Mouse (Mus musculus) layer of hippocampus, adult 18-20 months (tissue): ENCODE data around the gene H2bfm. TPM values are rescaled to one million over a fixed set of nuclear protein-coding genes. Genes with fewer than 3 reads are reported as not detected.
A peak's percentile ranks its signal among the peaks of the same experiment; 100 is the strongest.
"Not testable (repeated sequence)": the region's sequence is repeated elsewhere in the genome, so short reads cannot be mapped to it uniquely, and the experiment has no call there.

ENCODE experiments used
- DNase-seq, 2 experiments: peaks; one replicate each; pipeline ENCODE4 v3.0.0; 2022; ENCODE audit warnings: low spot score in 2 of 2
- long read RNA-seq: library from polyadenylated mRNA; stranded (forward); transcript quantifications from one replicate; pipeline ENCODE4 v2.0.0, GENCODE M21; 2021
- total RNA-seq, 2 experiments: library from RNA; stranded (reverse); gene quantifications; 2 replicates each; pipeline ENCODE4 v1.2.3; 2021

Gene H2bfm
- total RNA-seq, result not detected
- long read RNA-seq, result 0 reads

GRCm38 (mm10) chrX:136927031-136927430 lies at the start of gene H2bfm:
H2bfm (plus strand) TSS chrX:136927325.
- no peak for DNase-seq

DNA sequence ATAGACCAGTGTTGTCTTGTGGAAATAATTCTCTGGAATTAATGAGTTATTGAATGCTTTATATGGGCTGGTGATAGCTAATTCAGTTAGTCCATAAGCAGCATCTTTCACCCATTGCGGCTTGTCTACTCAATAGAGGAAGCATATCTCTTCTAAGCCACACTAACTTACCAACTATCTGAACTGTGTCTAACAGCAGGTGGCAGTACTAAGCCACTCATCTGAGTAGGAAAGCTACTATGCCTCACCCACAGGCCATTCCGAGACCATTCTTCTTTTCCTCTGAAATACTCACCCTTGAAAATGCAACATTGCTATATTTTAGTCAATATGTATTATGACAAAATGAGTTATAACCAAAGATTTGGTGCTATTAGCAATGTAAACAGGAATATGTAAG lies 31.4 kb upstream of the H2bfm start:
- peak in 1 of 2 experiments; percentile 63 for DNase-seq

DNA sequence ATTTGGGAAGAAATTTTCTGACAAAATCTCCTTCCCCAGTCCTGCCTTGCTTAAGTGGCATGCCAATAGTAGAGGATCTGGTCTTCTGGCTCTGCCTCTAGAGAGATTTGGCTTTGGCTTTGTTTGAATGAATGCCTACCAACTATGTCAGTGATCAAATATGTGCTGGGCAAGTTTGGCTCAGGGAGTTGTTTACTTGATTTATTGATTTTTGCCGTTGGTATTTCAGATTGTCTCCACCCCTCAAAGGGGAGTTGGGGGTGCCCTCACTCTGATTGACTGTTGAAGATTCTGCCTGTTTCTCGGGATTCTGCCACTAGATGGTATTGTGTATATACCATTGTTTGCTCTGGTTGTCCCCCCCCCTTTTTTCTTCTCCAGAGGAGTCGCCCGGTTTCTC lies 22.8 kb upstream of the H2bfm start:
- no peak for DNase-seq

- no peak for DNase-seq
These were observed 1.3 kb upstream of the H2bfm start for GRCm38 (mm10) chrX:136925863-136926262.

DNA sequence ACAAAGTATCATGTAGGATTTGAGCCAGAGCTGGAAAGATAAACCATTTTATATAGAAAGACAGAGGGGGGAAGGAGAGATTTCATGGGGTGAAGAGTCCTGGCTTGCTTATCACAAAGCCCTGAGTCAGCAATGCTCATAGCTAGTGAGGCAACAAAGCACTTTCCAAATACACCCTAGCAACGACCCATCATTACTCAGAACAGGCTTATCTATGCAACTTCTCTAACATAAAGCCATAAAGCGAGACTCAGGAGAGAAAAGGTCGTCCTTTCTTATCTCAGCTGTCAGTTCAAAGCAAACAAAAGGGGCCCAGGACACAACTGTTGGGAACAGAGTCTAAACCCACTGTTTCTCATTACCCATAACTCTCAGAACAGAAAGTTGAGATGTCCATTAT lies 10.9 kb downstream of the H2bfm start:
- no peak for DNase-seq

DNA sequence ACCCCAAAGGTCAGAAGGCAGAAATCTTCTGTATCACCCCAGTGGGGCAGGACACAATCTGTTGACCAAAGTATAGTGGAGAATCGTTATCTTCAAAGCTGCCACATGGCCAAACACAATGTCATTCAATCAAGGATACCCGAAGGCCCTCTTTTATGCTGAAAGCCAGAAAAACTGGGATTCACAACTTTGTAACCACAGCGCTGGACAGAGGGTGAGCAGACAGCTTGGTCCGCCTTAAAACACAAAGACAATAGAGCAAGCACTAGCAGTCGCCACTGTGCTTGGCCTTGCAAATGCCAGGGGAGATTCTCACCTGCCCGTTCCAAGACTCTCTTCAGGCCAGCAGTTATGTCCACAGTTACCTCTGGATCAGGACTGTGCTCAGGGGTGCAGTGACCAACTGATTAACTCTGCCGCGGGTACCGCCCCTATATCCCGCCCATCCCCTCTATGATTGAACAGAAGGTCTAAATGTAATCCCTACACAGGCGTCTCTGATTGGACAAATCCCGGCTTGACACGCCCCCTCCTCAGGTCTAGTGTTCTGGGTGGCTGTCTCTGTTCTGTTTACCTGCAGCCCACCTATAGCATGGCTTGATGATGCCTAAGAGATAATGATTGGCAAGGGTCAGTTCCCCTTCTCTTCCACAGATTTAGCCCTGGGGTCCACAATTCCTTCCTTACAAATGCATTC lies 30.6 kb downstream of the H2bfm start:
- DNase-seq, result peak; percentile 73 to 83

DNA sequence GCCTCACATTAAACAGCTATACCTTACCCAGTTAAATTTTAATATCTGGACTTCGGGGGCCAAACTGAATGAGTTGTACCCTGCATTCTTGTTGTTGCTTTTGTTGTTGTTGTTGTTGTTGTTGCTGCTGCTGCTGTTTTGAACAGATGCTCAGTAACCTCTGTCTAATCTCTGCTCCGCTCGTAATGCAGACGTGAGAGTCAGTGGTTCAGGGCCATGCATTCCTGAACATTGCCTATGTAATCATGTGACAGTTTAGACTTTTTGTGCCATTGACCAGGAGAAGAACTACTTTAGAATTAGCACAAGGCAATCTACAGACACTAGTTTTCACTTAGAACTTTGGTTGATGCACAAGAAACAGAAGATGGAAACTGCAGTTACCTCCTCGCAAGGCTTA lies 31.2 kb downstream of the H2bfm start:
- DNase-seq, result not testable (repeated sequence)

- DNase-seq, result peak in 1 of 2 experiments; percentile 14
These were observed 32.6 kb downstream of the H2bfm start for GRCm38 (mm10) chrX:136959688-136960087.

- DNase-seq, result not testable (repeated sequence)
These were observed 48.3 kb downstream of the H2bfm start, which contains the start of gene Tmsb15b2 for GRCm38 (mm10) chrX:136975397-136975796. Tmsb15b2 (minus strand) TSS chrX:136975497.

DNA sequence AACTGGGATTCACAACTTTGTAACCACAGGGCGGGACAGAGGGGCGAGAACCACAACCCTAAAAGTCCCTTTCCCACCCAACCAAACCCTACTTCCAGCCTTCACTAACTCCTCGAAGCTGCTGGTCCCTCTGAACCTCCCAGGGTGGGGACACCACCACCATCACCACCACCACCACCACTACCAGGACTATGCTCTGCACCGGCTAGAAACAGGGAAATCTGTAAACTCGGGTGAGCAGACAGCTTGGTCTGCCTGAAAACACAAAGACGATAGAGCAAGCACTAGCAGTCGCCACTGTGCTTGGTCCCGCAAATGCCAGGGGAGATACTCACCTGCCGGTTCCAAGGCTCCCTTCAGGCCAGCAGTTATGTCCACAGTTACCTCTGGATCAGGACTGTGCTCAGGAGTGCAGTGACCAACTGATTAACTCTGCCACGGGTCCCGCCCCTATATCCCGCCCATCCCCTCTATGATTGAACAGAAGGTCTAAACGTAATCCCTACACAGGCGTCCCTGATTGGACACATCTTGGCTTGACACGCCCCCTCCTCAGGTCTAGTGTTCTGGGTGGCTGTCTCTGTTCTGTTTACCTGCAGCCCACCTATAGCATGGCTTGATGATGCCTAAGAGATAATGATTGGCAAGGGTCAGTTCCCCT lies 49.4 kb downstream of the H2bfm start, which contains the start of the genes Tmsb15l and Tmsb15b1:
Tmsb15l (minus strand) TSS at position 446 of the 661 bp plus-strand sequence.
Tmsb15b1 (minus strand) TSS at position 451 of the 661 bp plus-strand sequence.
- peak in 1 of 2 experiments; percentile 84 for DNase-seq

Other genes with a start within 250 kb of the H2bfm start
- 10 to 100 TPM; 15.8 to 15.9 TPM for gene Tceal1, start 219.3 kb upstream of the H2bfm start, total RNA-seq
- gene Morf4l2, start 183.6 kb upstream of the H2bfm start, total RNA-seq, result 100 to 1,000 TPM; 362 to 377 TPM
- gene Glra4, start 147.2 kb upstream of the H2bfm start, total RNA-seq, result under 1 TPM in 1 of 2 experiments, not detected in 1; 0.35 TPM
- 100 to 1,000 TPM; 682 to 762 TPM for gene Plp1, start 104.7 kb upstream of the H2bfm start, total RNA-seq
- gene Rab9b, start 58.6 kb upstream of the H2bfm start, total RNA-seq, result 10 to 100 TPM; 16.9 to 30.6 TPM
- 10 to 100 TPM; 10.5 to 23.9 TPM for gene Tmsb15b2, start 48.2 kb downstream of the H2bfm start, total RNA-seq
- 1 to 10 TPM; 4.2 to 4.4 TPM for gene Tmsb15l, start 49.5 kb downstream of the H2bfm start, total RNA-seq
- gene Tmsb15b1, start 49.5 kb downstream of the H2bfm start, total RNA-seq, result 1 to 10 TPM; 1.1 to 9.9 TPM
- 100 to 1,000 TPM; 267 to 271 TPM for gene Zcchc18, start 65.8 kb downstream of the H2bfm start, total RNA-seq
- gene Slc25a53, start 111.0 kb downstream of the H2bfm start, total RNA-seq, result 10 to 100 TPM; 20.3 to 35.5 TPM
- 1 to 10 TPM; 8.4 to 8.5 TPM for gene Fam199x, start 122.3 kb downstream of the H2bfm start, total RNA-seq
- gene Esx1, start 194.8 kb downstream of the H2bfm start, total RNA-seq, result not detected